Mouse (Mus musculus) intestine, postnatal 0 days (tissue): ENCODE measurements around the gene Hnf4a. TPM values are rescaled to one million over a fixed set of nuclear protein-coding genes. Genes with fewer than 3 reads are reported as not detected.
A peak's percentile ranks its signal among the peaks of the same experiment; 100 is the strongest.

Experiments used
- ATAC-seq: fragments of 200-750 bp; cut with Nextera tagmentation; 2 replicates; pipeline ENCODE4 v1.8.0; 2017; ENCODE audit warnings: mild to moderate bottlenecking, moderate TSS enrichment, moderate library complexity
- H3K27ac ChIP-seq: fragments of 300-500 bp; sonication (generic); 2 replicates; pipeline ENCODE4 v1.5.1; 2014; ENCODE audit warnings: mild to moderate bottlenecking, low read depth, low read length, moderate library complexity
- H3K27me3 ChIP-seq: fragments of 300-500 bp; sonication (generic); replicated peaks from 2 replicates; pipeline ENCODE4 v1.6.1; 2014; ENCODE audit warnings: low read length, mixed read lengths; ENCODE audit not compliant: control insufficient read depth, insufficient read depth
- H3K36me3 ChIP-seq: fragments of 300-500 bp; sonication (generic); 2 replicates; pipeline ENCODE4 v1.6.1; 2014; ENCODE audit warnings: mild to moderate bottlenecking, moderate library complexity; ENCODE audit not compliant: control insufficient read depth, insufficient read depth
- H3K4me1 ChIP-seq: fragments of 300-500 bp; sonication (generic); replicated peaks from 2 replicates; pipeline ENCODE4 v1.6.1; 2014; ENCODE audit warnings: antibody characterized with exemption, low read length, mixed read lengths; ENCODE audit not compliant: control insufficient read depth, insufficient read depth
- H3K4me2 ChIP-seq: fragments of 300-500 bp; sonication (generic); replicated peaks from 2 replicates; pipeline ENCODE4 v1.6.1; 2014; ENCODE audit warnings: low read depth, mild to moderate bottlenecking, moderate library complexity
- H3K4me3 ChIP-seq: fragments of 300-500 bp; sonication (generic); 2 replicates; pipeline ENCODE4 v1.5.1; 2014; ENCODE audit warnings: low read depth, low read length
- H3K9ac ChIP-seq: fragments of 300-500 bp; sonication (generic); 2 replicates; pipeline ENCODE4 v1.6.1; 2014; ENCODE audit warnings: mild to moderate bottlenecking, low read depth, low read length
- H3K9me3 ChIP-seq: fragments of 300-500 bp; sonication (generic); 2 replicates; pipeline ENCODE4 v1.6.1; 2016; ENCODE audit warnings: mixed run types; ENCODE audit not compliant: control insufficient read depth
- CTCF ChIP-seq: sonication (generic); IDR thresholded peaks from 2 replicates; pipeline ENCODE4 v1.5.1; 2016; ENCODE audit warnings: low read depth, mild to moderate bottlenecking, control low read depth, antibody characterized with exemption, moderate library complexity
- WGBS: fragments of 180-500 bp; shearing (Covaris S2); extraction: QIAGEN DNeasy Blood & Tissue Kit; methylation state at CpG from one replicate; pipeline ENCODE4 v1.1.7; 2014; 5-methylcytosine and 5-hydroxymethylcytosine counted together
- polyA plus RNA-seq: library from polyadenylated mRNA; unstranded; fragments of >200 nt; fragmentation: Nextera tagmentation; extraction: Ambion mirVana; gene quantifications from 2 replicates; pipeline ENCODE4 v1.2.1, GENCODE M21; 2015

The Hnf4a gene
- polyA plus RNA-seq, 1 experiment from 2014 or later: 50.8 TPM

DNA sequence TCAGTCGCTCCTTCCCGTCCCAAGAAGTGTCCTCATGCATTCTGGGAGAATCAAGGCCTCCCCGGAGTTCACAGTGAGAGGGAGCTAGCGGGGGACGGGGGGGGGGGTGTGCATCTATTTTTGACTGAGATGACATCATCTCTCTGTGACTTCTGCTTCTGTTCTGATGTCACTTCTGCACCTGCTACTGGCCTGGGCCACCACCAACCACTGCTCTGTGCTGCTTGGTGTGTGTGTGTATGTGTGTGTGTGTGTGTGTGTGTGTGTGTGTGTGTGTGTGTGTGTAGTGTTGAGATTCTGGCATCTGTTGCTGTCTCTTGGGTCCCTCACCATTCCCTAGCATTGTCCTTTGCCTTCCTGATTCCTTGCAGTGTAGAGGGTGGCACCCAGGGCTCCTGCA, 80.9 kb downstream of the Hnf4a start:
- no peaks in the 10 kb centered on the region for H3K9me3 ChIP-seq
- no peak overlapping the region for H3K9ac ChIP-seq
- peaks cover 11% of the 10 kb centered on the region for H3K4me1 ChIP-seq
- H3K27ac ChIP-seq: no peak overlapping the region
- no peak overlapping the region for H3K4me2 ChIP-seq
- no peak for TF ChIP-seq CTCF
- H3K4me3 ChIP-seq: no peak overlapping the region
- no peaks in the 10 kb centered on the region for H3K36me3 ChIP-seq
- WGBS: 66% methylated on average over 5 of the region's 5 CpGs
- no peak for ATAC-seq
- H3K27me3 ChIP-seq: no peaks in the 10 kb centered on the region

DNA sequence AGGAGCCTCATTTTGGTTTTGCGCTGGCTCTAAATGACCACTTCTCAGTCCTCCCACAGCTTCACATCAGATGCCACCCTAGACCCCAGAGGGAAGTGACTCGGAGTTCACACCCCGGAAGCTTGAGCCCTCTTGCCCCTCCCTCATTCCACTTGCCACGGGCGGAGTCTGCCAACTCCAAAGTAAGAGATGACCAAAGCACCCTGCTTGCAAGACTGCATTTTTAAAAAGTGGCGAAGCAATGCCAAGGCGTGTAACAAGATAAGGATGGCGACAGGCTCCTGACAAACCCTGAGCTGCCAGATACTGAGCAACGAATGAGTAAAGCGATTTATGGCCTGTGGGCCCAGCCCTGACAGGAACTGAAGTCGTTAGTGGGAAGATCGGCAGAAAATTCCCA, 83.6 kb downstream of the Hnf4a start:
- H3K4me2 ChIP-seq: no peak overlapping the region
- no peaks in the 10 kb centered on the region for H3K9me3 ChIP-seq
- no peak overlapping the region for H3K4me3 ChIP-seq
- ATAC-seq: peak; percentile 18; the same call in 1 of the 2 replicates
- WGBS: 36% methylated on average over 12 of the region's 12 CpGs
- H3K27me3 ChIP-seq: no peaks in the 10 kb centered on the region
- H3K4me1 ChIP-seq: peaks cover 19% of the 10 kb centered on the region
- H3K9ac ChIP-seq: no peak overlapping the region
- no peaks in the 10 kb centered on the region for H3K36me3 ChIP-seq
- H3K27ac ChIP-seq: peak overlapping the region; percentile 60; the same call in 1 of the 2 replicates
- no peak for TF ChIP-seq CTCF

DNA sequence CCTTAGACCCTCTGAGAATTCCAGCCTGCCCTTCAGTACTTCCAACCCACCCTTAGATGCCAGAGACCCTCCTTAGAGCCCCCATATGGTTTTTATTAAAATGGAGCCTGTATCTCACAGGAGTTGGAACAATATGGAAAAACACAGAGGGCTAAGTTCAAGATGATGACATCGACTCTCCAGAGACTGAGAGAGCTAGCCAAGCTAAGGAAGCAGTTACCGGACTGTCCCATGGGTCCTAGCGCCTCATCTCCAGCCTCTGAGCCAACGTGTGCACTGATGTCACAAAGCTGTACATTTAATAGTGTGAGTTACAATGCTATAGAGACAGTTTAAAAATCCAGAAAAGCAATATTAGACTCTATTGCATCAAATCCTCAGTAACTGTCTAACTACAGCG, 84.4 kb downstream of the Hnf4a start:
- Histone ChIP-seq H3K4me3 (no peak overlapping the region), H3K27ac (peak overlapping the region; percentile 60), H3K4me2 (no peak overlapping the region), H3K9me3 (no peaks in the 10 kb centered on the region), H3K4me1 (peaks cover 19% of the 10 kb centered on the region), H3K9ac (no peak overlapping the region), H3K27me3 (no peaks in the 10 kb centered on the region), H3K36me3 (no peaks in the 10 kb centered on the region)
- TF ChIP-seq CTCF: no peak
- 59% methylated on average over 5 of the region's 5 CpGs for WGBS
- no peak for ATAC-seq

DNA sequence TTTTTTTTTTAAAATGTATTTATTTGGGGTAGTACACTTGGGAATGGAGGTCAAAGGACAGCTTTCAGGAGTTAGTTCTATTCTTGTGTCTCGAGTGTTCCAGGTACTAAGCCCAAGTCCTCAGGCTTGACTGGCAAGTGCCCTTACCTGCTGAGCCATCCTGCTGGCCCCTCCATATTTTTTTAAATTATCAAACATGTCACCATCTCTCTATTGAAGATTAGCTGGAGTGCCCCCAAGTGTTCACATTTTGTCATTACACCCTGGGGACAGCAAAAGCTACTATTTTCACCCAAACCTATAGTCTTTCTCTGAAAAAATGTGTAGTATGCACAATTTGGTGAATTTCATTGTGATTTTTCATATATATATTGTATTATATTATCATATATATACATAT, 85.5 kb downstream of the Hnf4a start:
- ATAC-seq: no peak
- Histone ChIP-seq H3K4me2 (no peak overlapping the region), H3K9ac (no peak overlapping the region), H3K4me3 (no peak overlapping the region), H3K36me3 (no peaks in the 10 kb centered on the region), H3K9me3 (no peaks in the 10 kb centered on the region), H3K27ac (no peak overlapping the region), H3K4me1 (peaks cover 24% of the 10 kb centered on the region), H3K27me3 (no peaks in the 10 kb centered on the region)
- WGBS: 67% methylated on average over 1 of the region's 1 CpGs
- peak; percentile 66 for TF ChIP-seq CTCF

DNA sequence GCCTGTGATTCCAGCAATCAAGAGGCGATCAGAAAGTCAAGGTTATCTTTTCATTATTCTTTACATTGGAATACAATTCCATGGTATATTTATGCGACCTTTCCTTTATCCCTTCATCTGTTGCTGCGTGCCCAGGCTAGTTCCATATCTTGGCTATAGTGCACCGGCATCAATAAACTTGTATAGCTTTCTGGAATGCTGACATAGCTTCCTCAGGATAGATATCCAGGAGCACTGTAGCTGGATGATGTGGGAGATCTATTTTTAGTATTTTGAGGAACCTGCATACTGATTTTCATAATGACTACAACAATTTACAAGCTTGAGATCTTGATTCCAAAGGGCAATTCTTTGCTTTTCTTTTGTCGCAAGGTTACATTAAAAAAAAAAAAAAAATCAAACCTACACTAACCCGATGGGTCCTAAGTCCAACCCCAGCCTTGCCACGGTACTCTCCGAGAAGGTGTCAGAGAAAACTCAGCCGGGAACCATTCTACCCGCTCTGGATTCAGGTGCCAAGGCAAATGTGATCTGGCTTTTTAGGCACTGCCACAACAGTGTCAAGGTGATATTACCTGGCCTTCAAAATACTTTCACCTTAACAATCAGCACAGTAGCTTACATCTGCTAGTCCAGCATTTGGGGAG, 87.2 kb downstream of the Hnf4a start:
- Histone ChIP-seq H3K27me3 (no peaks in the 10 kb centered on the region), H3K4me1 (peaks cover 24% of the 10 kb centered on the region), H3K9ac (peak overlapping the region; percentile 40; the same call in 1 of the 2 replicates), H3K27ac (peak overlapping the region; percentile 89), H3K4me3 (no peak overlapping the region), H3K4me2 (0 out of 2 replicates have a peak overlapping the region, but pooled peaks have one; percentile 21), H3K9me3 (no peaks in the 10 kb centered on the region), H3K36me3 (no peaks in the 10 kb centered on the region)
- 37% methylated on average over 10 of the region's 10 CpGs for WGBS
- no peak for TF ChIP-seq CTCF
- ATAC-seq: peak; percentile 69

DNA sequence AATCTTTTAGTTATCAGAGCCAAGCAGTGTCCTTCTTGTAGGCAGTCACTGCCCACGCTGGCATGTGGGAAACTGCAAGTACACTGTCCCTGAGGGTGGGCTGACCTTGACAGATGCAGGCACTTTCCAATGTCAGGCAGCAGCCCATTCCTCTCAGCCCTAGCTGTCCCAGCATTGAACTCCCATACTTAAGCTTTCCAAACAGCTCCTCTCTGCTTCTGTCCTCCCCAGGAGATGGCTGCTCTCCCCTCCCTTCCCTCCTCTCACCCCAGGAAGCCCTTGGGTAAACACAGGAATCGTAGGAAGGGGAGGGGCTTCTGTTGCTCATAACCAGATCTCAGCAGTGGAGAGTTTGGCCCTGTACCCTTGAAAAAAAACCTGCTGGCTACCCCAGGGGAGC, 88.5 kb downstream of the Hnf4a start:
- H3K4me1 ChIP-seq: peaks cover 23% of the 10 kb centered on the region

More for the DNA sequence above, 88.5 kb downstream of the Hnf4a start:
- Histone ChIP-seq H3K9ac (peak overlapping the region; percentile 34; the same call in 1 of the 2 replicates), H3K4me3 (no peak overlapping the region), H3K4me2 (no peak overlapping the region), H3K27me3 (no peaks in the 10 kb centered on the region), H3K36me3 (no peaks in the 10 kb centered on the region), H3K9me3 (no peaks in the 10 kb centered on the region), H3K27ac (peak overlapping the region; percentile 89)
- WGBS: 18% methylated on average over 2 of the region's 2 CpGs
- ATAC-seq: no peak
- TF ChIP-seq CTCF: no peak
